Mouse (Mus musculus): ENCODE results near the gene Snx10.
A peak's percentile ranks its signal among the peaks of the same experiment; 100 is the strongest.
"Not testable (repeated sequence)": the region's sequence is repeated elsewhere in the genome, so short reads cannot be mapped to it uniquely, and the experiment has no call there.

Snx10 gene

GRCm38 (mm10) chr6:51523807-51524320, at the start of gene Snx10:
Gene Snx10, plus strand, starts transcription at chr6:51523901.
- no peak for DNase-seq (ENCODE audit: low read depth in 1 of 2, low spot score in 2 of 2)

DNA sequence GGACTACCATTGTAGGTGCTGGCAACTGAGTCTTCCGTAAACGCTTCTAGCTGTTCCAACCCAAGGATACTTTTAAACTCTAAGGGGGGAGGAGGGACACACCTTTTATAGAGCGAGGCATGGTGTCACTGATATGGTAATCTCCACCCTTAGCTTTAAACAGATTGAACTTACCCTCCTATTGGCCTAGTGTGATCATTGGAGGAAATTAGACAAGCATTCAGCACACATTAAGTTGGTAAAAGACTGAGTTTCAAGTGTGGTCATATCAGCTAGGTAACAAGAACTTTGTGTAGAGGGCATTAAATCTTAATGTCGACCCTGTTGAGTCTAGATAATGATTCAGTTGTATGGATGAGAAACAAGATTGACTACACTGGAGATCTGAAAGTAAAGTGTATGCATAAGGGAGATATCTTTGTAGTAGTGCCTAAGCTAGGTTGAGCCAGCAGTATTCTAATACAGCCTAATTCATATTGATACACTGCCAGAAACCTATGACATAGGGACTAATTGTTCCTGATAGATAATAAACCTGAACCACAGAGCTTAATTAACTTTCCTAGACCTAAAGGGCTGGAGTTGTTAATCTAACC, 44.5 kb upstream of the Snx10 start:
- no peak for DNase-seq (ENCODE audit: low read depth in 1 of 2, low spot score in 2 of 2)

DNA sequence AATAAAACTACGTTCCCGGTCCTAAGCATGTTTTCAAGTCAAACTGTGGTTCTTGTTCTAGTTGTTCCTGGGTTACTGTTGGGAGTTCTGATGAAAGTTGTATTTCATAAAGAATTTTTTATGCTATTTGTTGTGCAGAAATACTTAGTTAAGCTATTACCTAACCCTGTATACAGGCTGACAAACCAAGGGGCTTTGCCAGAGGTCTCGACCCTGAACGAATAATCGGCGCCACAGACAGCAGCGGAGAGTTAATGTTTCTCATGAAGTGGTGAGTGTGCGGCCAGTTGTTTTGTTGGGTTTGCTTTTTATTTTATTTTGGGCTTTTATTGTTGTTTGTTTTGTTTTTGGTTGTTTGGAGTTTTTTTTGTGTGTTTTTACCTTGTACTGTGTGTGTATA, 42.2 kb upstream of the Snx10 start:
- no peak for DNase-seq (ENCODE audit: low read depth in 1 of 2, low spot score in 2 of 2)

DNA sequence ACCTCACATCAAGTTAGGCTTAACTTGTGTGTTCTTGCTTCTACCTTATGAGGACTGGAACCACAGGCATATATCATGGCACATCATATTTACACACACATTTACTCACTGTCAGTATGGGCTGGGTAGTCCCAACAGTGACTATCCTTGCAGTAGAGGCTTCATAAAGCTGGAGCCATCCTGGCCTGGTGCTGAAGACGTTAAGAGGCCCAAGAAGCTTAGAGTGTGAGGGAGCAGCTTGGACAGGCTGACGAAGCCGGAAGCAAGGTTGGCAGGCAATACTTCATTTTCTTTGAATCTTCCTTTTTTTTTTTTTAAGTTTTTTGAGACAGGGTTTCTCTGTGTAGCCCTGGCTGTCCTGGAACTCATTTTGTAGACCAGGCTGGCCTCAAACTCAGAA, 39.8 kb upstream of the Snx10 start:
- DNase-seq (ENCODE audit: low read depth in 1 of 2, low spot score in 2 of 2) = no peak

DNA sequence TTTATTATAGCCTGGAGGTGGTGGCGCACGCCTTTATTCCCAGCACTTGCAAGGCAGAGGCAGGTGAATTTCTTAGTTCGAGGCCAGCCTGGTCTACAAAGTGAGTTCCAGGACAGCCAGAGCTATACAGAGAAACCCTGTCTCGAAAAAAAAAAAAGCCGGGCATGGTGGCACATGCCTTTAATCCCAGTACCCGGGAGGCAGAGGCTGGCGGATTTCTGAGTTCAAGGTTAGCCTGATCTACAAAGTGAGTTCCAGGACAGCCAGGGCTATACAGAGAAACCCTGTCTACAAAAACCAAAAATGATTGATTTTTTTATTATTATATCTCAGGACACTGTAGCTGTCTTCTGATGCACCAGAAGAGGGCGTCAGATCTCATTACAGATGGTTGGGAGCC, 39.1 kb upstream of the Snx10 start:
- DNase-seq (ENCODE audit: low read depth in 1 of 2, low spot score in 2 of 2) = not testable (repeated sequence)

GRCm38 (mm10) chr6:51485646-51486045, 38.1 kb upstream of the Snx10 start:
- no peak for DNase-seq (ENCODE audit: low read depth in 1 of 2, low spot score in 2 of 2)

- no peak for DNase-seq (ENCODE audit: low read depth in 1 of 2, low spot score in 2 of 2)
Measured at GRCm38 (mm10) chr6:51486076-51486710, 37.5 kb upstream of the Snx10 start.

- DNase-seq (ENCODE audit: low read depth in 1 of 2, low spot score in 2 of 2) = no peak
Measured at GRCm38 (mm10) chr6:51486731-51487130, 37.0 kb upstream of the Snx10 start.

DNA sequence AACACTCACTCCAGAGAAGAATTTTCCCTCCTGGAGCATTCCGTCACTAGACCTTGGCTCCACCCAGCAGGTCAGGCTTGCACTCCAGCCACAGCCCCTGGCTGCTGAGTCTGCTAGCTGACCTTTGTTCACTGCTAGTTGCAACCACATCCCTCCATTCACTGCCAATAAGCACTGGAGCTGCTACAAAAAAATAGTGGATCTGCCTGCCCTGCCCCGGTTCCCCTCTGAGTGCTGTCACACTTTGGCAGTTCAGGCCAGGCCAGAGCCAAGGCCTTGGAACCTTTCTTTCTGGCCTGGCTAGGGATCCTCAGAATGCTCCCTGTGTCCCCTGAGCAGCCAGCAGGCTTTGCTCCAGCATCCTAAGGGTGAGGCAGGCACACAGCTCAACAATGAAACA, 33.9 kb upstream of the Snx10 start:
- DNase-seq (ENCODE audit: low read depth in 1 of 2, low spot score in 2 of 2) = no peak

DNA sequence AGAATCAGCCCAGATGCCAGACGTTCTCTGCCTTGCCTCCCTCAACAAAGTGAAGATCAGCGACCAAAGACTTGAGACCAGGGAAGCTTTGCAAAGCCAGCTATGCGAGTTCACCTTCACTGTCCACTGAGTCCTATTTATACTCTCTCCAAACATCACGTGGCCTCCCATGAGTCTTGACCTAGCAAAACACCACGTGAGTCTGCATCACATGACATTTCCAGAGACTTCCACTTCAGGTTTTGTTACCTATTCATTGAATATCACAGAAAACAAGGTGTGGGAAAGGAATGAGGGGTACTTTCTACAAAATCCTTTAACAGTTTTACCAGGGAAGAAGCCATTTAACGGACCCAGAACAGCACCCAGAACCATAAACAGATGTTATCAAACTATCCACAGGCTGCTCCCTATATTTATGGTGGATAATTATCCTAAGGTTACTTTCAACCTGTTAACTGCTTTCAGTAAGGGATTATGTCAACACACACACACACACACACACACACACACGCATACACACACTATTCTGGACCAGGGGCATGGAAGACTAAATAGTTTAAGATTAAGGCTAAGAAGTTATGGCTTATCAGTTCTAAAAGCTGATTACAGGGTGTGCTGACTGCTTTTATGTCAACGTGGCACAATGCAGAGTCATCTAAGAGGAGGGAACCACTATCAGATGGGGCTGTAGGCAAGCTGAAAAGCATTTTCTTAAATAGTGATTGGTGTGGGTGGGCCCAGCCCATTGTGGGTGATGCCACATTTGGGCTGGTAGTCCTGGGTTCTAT, 26.2 kb upstream of the Snx10 start:
- no peak for DNase-seq (ENCODE audit: low read depth in 1 of 2, low spot score in 2 of 2)

DNA sequence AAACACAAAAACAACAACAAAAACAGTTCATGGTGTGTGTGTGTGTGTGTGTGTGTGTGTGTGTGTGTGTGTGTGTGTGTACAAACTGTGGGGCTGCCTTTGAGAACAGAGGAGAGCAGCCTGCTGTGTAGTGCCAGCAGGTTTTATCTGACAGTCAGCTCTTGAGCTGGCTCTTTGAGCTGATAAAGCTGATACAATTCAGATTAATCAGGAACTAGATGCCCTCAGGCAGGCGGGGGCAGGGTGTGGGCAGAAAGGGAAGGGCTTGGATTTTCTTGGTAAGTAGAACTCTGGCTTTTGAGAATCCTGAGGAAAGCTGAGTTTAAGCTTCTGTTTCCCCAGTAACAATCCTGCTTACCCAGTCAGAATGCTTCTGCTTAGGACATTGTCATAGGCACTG, 18.0 kb upstream of the Snx10 start:
- no peak for DNase-seq (ENCODE audit: low read depth in 1 of 2, low spot score in 2 of 2)

DNA sequence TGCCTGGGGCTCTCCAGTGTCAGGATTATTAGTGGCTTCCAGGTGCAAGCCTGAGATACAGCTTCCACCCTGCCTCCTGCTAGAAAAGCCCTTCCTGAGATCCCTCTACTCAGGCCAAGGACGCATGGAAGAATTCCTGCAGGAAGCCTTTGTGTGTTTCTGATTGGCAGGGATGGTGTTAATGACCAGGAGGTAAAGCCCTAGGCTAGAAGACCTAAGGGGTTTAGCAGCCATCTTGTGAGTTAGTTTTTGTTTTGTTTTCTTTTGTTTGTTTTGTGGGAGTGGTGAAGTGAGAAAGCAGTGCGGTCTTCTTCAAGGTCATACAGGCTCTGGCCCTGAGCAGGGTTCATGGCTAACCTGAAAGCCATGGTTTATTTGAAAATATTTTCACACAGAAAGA, 16.1 kb upstream of the Snx10 start:
- DNase-seq (ENCODE audit: low read depth in 1 of 2, low spot score in 2 of 2) = no peak

DNA sequence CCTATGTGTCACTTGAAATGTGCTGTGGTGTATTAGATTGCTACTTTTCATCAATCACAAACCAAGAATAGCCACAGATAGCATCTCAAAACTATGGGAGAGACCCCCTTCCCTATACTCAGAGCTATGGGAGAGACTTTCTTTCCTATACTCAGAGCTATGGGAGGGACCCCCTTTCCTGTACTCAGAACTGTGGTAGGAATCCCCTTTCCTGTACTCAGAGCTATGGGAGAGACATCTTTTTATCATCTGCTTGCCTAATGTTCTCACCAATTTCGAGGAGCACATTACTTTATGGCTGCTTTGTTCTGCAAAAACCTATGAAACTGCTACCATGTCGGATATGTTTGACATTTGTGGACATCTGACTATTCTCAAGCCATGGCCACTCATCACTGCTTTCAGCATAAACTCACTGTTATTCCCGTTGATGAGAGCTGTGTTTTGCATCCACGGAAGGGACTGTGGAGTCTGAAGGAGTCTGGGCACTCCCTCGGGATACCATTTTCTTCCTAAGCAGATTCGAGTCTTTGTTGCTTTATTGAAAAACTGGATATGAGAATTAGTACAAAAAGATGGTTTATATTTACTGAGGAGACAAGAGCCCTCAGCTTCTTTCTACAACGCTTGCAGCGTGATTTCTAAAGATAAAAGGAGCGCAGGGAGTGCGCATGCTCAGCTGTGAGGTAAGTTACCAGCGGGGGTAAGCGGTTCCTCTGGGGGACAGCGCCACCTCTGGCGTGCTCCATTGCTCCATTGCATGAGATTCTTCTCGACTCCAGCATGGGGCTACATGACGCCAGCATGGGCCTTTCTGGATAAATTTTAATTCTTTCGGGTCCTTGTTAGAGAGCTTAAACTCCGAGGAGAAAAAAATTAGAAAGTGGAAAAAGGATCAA, 14.7 kb upstream of the Snx10 start:
- peak in 1 of 2 experiments; percentile 60 for DNase-seq (ENCODE audit: low read depth in 1 of 2, low spot score in 2 of 2)

DNA sequence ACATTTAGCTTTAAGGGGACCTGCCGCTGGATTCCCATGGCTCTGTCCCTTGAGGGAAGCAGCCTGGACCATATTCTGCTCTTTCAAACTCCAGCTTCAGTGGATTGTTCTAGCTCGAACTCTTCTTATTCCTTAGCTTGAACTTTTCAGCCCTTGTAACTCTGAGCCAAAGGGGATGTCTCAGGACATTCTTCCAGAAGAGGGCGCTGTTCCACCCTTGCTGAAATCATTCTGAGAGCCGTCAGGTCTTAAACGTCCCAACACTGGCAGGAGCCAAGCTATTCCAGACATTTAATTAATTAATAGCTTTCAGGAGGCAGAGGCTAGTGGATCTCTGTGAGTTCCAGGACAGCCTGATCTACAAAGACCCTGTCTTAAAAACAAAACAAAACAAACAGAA, 13.6 kb upstream of the Snx10 start:
- DNase-seq (ENCODE audit: low read depth in 1 of 2, low spot score in 2 of 2) = peak in 1 of 2 experiments; percentile 47

GRCm38 (mm10) chr6:51510946-51511345, 12.8 kb upstream of the Snx10 start:
- DNase-seq (ENCODE audit: low read depth in 1 of 2, low spot score in 2 of 2) = no peak

DNA sequence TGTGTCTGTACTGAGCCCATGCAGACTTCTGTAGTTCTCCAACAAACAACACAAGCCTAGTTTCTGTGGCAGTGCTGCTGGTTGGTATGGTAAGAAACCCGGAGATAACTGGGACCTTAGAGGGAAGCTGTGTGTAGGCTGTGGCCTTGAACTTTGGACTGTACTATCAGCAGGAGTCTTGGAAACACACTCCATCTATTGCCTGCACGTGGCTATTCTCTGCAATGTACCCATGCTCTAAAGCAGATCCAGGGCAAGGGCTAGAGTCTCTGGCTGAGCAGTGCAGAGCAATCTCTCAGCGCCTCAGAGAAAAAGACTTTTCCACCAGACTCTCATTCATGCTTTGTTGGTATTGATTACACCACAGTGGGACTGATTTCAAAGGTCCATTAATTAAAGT, 10.0 kb upstream of the Snx10 start:
- DNase-seq (ENCODE audit: low read depth in 1 of 2, low spot score in 2 of 2) = no peak

GRCm38 (mm10) chr6:51514860-51515259, 8.8 kb upstream of the Snx10 start:
- DNase-seq (ENCODE audit: low read depth in 1 of 2, low spot score in 2 of 2) = no peak

GRCm38 (mm10) chr6:51523310-51523709, 391 bp upstream of the Snx10 start:
- no peak for DNase-seq (ENCODE audit: low read depth in 1 of 2, low spot score in 2 of 2)

DNA sequence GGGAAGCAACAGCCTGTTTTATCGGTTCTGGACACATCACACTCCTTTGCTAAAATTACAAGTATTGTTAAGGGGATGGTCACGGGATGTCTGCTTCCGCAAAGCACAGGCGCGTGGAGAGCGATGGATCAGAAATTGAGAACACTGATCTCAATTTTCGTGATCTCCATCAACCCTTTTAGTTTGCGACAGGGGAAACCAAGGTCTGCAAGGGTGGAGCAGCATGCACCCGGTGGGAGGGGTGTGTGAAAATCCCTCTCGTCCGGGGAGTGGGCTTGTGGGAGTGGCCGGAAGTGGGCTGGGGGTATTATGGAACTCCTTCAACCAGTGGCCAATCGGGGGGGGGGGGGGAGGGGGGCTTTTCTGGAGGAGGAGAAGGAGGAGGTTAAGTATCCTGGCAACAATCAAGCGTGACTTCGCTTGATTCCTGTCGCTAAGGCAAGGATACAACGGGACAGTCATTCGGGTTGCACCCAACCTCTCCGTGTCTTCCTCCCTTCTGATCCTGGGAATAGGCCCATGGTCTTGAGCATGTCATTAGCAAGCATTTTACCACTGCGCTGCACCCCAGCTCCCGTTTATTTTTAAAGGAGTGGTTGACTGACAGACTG, 725 bp downstream of the Snx10 start:
- no peak for DNase-seq (ENCODE audit: low read depth in 1 of 2, low spot score in 2 of 2)

DNA sequence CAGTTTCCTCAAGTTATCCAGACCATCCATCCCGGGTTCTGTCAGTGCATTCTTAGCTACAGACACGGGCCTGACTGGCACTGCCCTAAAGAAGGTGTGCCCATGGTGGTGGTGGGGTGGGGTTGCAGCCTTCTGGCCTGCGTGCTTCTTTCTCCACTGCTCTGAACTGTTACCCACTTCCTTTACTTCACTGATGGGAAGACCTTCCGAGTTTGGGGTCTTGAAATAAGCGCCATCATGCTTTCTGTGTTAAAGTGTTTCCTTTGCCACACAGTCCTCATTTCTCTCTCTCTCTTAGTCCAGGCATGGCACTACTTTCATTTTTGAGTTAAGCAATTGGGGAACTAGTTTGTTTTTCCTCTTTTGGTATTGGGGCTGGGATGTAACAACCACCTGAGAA, 1.3 kb downstream of the Snx10 start:
- no peak for DNase-seq (ENCODE audit: low read depth in 1 of 2, low spot score in 2 of 2)

GRCm38 (mm10) chr6:51529457-51529856, 5.8 kb downstream of the Snx10 start:
- DNase-seq (ENCODE audit: low read depth in 1 of 2, low spot score in 2 of 2) = no peak

All from monocyte, adult 2 months (primary cell).